Mouse (Mus musculus) testis, adult 2 months (tissue): ENCODE results near the gene Lman1l.

Source experiments
- CTCF ChIP-seq: fragments of 200-500 bp; IDR thresholded peaks from 2 replicates; pipeline ENCODE4 v1.5.1; 2012; ENCODE audit warnings: low read depth, mild to moderate bottlenecking, inconsistent platforms, low read length, moderate library complexity; ENCODE audit not compliant: control insufficient read depth, insufficient read depth, insufficient replicate concordance
- POLR2A ChIP-seq: fragments of 200-500 bp; IDR thresholded peaks from 2 replicates; pipeline ENCODE4 v1.6.1; 2012; ENCODE audit warnings: low read depth, mild to moderate bottlenecking, inconsistent platforms, low read length, moderate library complexity; ENCODE audit not compliant: control insufficient read depth

DNA sequence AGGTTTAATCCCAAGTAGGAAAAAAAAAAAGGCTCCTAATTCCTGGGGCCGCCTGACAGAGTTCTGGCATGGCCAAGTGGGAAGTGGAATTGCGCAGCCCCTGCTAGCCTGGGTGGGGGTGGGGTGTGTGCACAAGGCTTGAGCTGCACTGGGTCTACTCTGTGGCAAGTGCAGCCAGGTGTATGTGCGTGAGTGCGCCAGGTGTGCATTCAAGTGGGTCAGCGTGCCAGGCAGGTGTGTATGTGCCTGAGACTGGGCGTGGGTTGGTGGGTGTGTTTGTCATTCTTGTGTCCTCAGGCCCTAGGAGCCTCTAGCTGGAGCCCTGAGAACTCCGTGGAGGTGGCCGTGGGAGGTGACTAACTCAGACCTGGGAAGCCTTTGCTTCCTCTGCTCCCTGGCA is 46.0 kb upstream of the Lman1l start:
- TF ChIP-seq CTCF (no peak), POLR2A (no peak)
